Mouse (Mus musculus) ES-Bruce4 (cell line): ENCODE results near the gene Artn. TPM values are rescaled to one million over a fixed set of nuclear protein-coding genes. Genes with fewer than 3 reads are reported as not detected.

Experiments used
- H3K27ac ChIP-seq: 2 replicates; pipeline ENCODE4 v1.5.1; 2012; ENCODE audit warnings: low read length, inconsistent platforms; ENCODE audit not compliant: insufficient read depth
- H3K27me3 ChIP-seq: 2 replicates; pipeline ENCODE4 v1.6.1; 2012; ENCODE audit warnings: mild to moderate bottlenecking, low read length, inconsistent platforms; ENCODE audit not compliant: control insufficient read depth, poor library complexity, insufficient read depth, severe bottlenecking
- H3K36me3 ChIP-seq: 2 replicates; pipeline ENCODE4 v1.6.1; 2012; ENCODE audit warnings: inconsistent platforms, mild to moderate bottlenecking, low read length, moderate library complexity; ENCODE audit not compliant: control insufficient read depth, poor library complexity, insufficient read depth, severe bottlenecking
- H3K4me1 ChIP-seq: one replicate; pipeline ENCODE4 v1.8.1; 2011; ENCODE audit warnings: low read length; ENCODE audit not compliant: control insufficient read depth, insufficient read depth
- H3K4me3 ChIP-seq: 2 replicates; pipeline ENCODE4 v1.5.1; 2011; ENCODE audit warnings: low read depth, mild to moderate bottlenecking, low read length
- H3K9ac ChIP-seq: 2 replicates; pipeline ENCODE4 v1.6.1; 2012; ENCODE audit warnings: low read depth, mild to moderate bottlenecking, inconsistent platforms; ENCODE audit not compliant: poor library complexity, severe bottlenecking
- H3K9me3 ChIP-seq: replicated peaks from 2 replicates; pipeline ENCODE4 v1.6.1; 2012; ENCODE audit warnings: mild to moderate bottlenecking, low read length, inconsistent platforms; ENCODE audit not compliant: control insufficient read depth, poor library complexity, insufficient read depth, severe bottlenecking
- CTCF ChIP-seq: IDR thresholded peaks from one replicate; pipeline ENCODE4 v1.8.1; 2011; ENCODE audit warnings: low read depth, low read length
- EP300 ChIP-seq: IDR thresholded peaks from 2 replicates; pipeline ENCODE4 v1.6.1; 2011; ENCODE audit warnings: low read depth, low read length; ENCODE audit not compliant: insufficient read depth
- POLR2A ChIP-seq: IDR thresholded peaks from one replicate; pipeline ENCODE4 v1.8.1; 2011; ENCODE audit warnings: low read length; ENCODE audit not compliant: insufficient read depth
- polyA plus RNA-seq: library from polyadenylated mRNA; stranded (reverse); fragments of >200 nt; gene quantifications from 2 replicates; pipeline ENCODE4 v1.2.4, GENCODE M21; 2011; ENCODE audit warnings: low read depth; ENCODE audit not compliant: missing spikeins, insufficient read depth, insufficient read length

Artn gene
- polyA plus RNA-seq, 1 experiment = 6.1 TPM

GRCm38 (mm10) chr4:117885994-117886393, 43.6 kb downstream of the Artn start:
- H3K9me3 ChIP-seq = no peaks in the 10 kb centered on the region
- peak overlapping the region; percentile 74 for H3K4me3 ChIP-seq
- no peak overlapping the region for H3K27ac ChIP-seq
- peaks cover 23% of the 10 kb centered on the region for H3K36me3 ChIP-seq
- H3K9ac ChIP-seq = 0 out of 2 replicates have a peak overlapping the region, but pooled peaks have one; percentile 77
- H3K4me1 ChIP-seq = peaks cover under 1% of the 10 kb centered on the region
- TF ChIP-seq CTCF (no peak), EP300 (no peak), POLR2A (no peak)
- no peaks in the 10 kb centered on the region for H3K27me3 ChIP-seq

GRCm38 (mm10) chr4:117885093-117885492, 44.5 kb downstream of the Artn start:
- Histone ChIP-seq H3K36me3 (peaks cover 20% of the 10 kb centered on the region), H3K4me1 (no peaks in the 10 kb centered on the region), H3K27me3 (no peaks in the 10 kb centered on the region), H3K27ac (no peak overlapping the region), H3K9me3 (no peaks in the 10 kb centered on the region), H3K9ac (no peak overlapping the region), H3K4me3 (no peak overlapping the region)
- TF ChIP-seq CTCF (no peak), EP300 (no peak), POLR2A (no peak)

GRCm38 (mm10) chr4:117884146-117884545, 45.4 kb downstream of the Artn start:
- Histone ChIP-seq H3K27ac (no peak overlapping the region), H3K9me3 (no peaks in the 10 kb centered on the region), H3K4me1 (no peaks in the 10 kb centered on the region), H3K36me3 (peaks cover 15% of the 10 kb centered on the region), H3K9ac (no peak overlapping the region), H3K4me3 (no peak overlapping the region), H3K27me3 (no peaks in the 10 kb centered on the region)
- TF ChIP-seq POLR2A (no peak), CTCF (no peak), EP300 (no peak)

- no peak within 1 kb of the TSS for H3K27ac ChIP-seq
- H3K36me3 ChIP-seq = peaks cover 15% of the 10 kb centered on the region
These were observed 46.6 kb downstream of the Artn start, which contains the start of gene B4galt2 for GRCm38 (mm10) chr4:117882701-117883691. B4galt2 (minus strand) TSS chr4:117883487.

GRCm38 (mm10) chr4:117878703-117879102, 50.9 kb downstream of the Artn start:
- H3K4me3 ChIP-seq = no peak overlapping the region
- H3K27me3 ChIP-seq = no peaks in the 10 kb centered on the region
- no peaks in the 10 kb centered on the region for H3K9me3 ChIP-seq
- H3K36me3 ChIP-seq = no peaks in the 10 kb centered on the region
- no peak overlapping the region for H3K27ac ChIP-seq
- H3K4me1 ChIP-seq = no peaks in the 10 kb centered on the region
- TF ChIP-seq CTCF (no peak), EP300 (no peak), POLR2A (no peak)
- no peak overlapping the region for H3K9ac ChIP-seq

More at GRCm38 (mm10) chr4:117882701-117883691, 46.6 kb downstream of the Artn start, which contains the start of gene B4galt2:
- TF ChIP-seq CTCF (no peak), EP300 (no peak)
- peak within 1 kb of the TSS; percentile 84 for H3K9ac ChIP-seq
- H3K4me3 ChIP-seq = peak within 1 kb of the TSS; percentile 60
- H3K4me1 ChIP-seq = no peaks in the 10 kb centered on the region
- H3K27me3 ChIP-seq = no peaks in the 10 kb centered on the region
- no peaks in the 10 kb centered on the region for H3K9me3 ChIP-seq

GRCm38 (mm10) chr4:117878301-117878700, 51.3 kb downstream of the Artn start:
- no peaks in the 10 kb centered on the region for H3K9me3 ChIP-seq
- H3K27ac ChIP-seq = no peak overlapping the region
- no peaks in the 10 kb centered on the region for H3K36me3 ChIP-seq
- no peak overlapping the region for H3K4me3 ChIP-seq
- no peaks in the 10 kb centered on the region for H3K4me1 ChIP-seq
- no peaks in the 10 kb centered on the region for H3K27me3 ChIP-seq
- TF ChIP-seq POLR2A (no peak), EP300 (no peak), CTCF (no peak)
- H3K9ac ChIP-seq = no peak overlapping the region

Other genes starting within 250 kb of the Artn start
- gene Dmap1, start 247.5 kb downstream of the Artn start, polyA plus RNA-seq = 28.0 and 35.1 TPM in 2 replicates
- not detected in 2 replicates for gene Gm12845, start 205.4 kb downstream of the Artn start, polyA plus RNA-seq
- gene Klf17, start 164.1 kb downstream of the Artn start, polyA plus RNA-seq = 0.48 TPM in 1 of 2 replicates, not detected in the other
- 2.1 and 3.5 TPM in 2 replicates for gene Slc6a9, start 95.3 kb downstream of the Artn start, polyA plus RNA-seq
- 1.7 and 3.8 TPM in 2 replicates for gene Ccdc24, start 57.2 kb downstream of the Artn start, polyA plus RNA-seq
- gene B4galt2, start 46.3 kb downstream of the Artn start, polyA plus RNA-seq = 15.3 and 18.2 TPM in 2 replicates
- gene Atp6v0b, start 42.4 kb downstream of the Artn start, polyA plus RNA-seq = 102 and 115 TPM in 2 replicates
- gene Dph2, start 37.7 kb downstream of the Artn start, polyA plus RNA-seq = 7.4 and 8.0 TPM in 2 replicates
- gene Ipo13, start 14.8 kb downstream of the Artn start, polyA plus RNA-seq = 24.7 and 25.1 TPM in 2 replicates
- gene St3gal3, start 205.2 kb upstream of the Artn start, polyA plus RNA-seq = 13.9 and 16.9 TPM in 2 replicates